16 mouse cellular contexts compared by ENCODE assay signal in genomic region chr1:159655241-159655640, GRCm38 (mm10).
"Had no signal": no experiment of that assay in that cellular context is flagged by ENCODE, and none has a peak within 500 bp of the region (broad histone marks: within the 10 kb centered on the region; RNA-seq: fewer than 3 reads in every experiment).

No protein-coding gene starts in this region.

- DNase-seq: retina, postnatal 1 day; right cerebral cortex, adult 18-20 months; right cerebral cortex, postnatal 14 days; right cerebral cortex, postnatal 25 days; right cerebral cortex, postnatal 4 days; spleen, adult 18-20 months; thymus, adult 18-20 months; thymus, adult 2 months; thymus, postnatal 14 days; thymus, postnatal 25 days; thymus, postnatal 36 days; thymus, postnatal 4 days had no signal

- H3K27ac ChIP-seq: neural tube, embryonic 13.5 days; neural tube, embryonic 15.5 days; stomach, embryonic 15.5 days; stomach, postnatal 0 days had no signal

- H3K36me3 ChIP-seq: neural tube, embryonic 13.5 days; neural tube, embryonic 15.5 days; stomach, embryonic 15.5 days had no signal

- H3K9me3 ChIP-seq: neural tube, embryonic 13.5 days; neural tube, embryonic 15.5 days; stomach, embryonic 15.5 days had no signal

- H3K27me3 ChIP-seq: neural tube, embryonic 13.5 days; neural tube, embryonic 15.5 days; stomach, embryonic 15.5 days had no signal

- H3K4me3 ChIP-seq: neural tube, embryonic 13.5 days; neural tube, embryonic 15.5 days; stomach, embryonic 15.5 days had no signal

- H3K4me1 ChIP-seq: stomach, embryonic 15.5 days had no signal
